Mouse (Mus musculus): ENCODE data around the gene Necap1.
A peak's percentile ranks its signal among the peaks of the same experiment; 100 is the strongest.

Necap1 gene

GRCm38 (mm10) chr6:122873871-122874719 is at the start of gene Necap1:
Necap1 (plus strand) TSS chr6:122874474.
- peak; percentile 93 to 97 for DNase-seq (ENCODE audit: low spot score in 2 of 2)

GRCm38 (mm10) chr6:122825166-122825565 is 49.1 kb upstream of the Necap1 start:
- DNase-seq (ENCODE audit: low spot score in 2 of 2), result no peak

- DNase-seq (ENCODE audit: low spot score in 2 of 2), result peak; percentile 79 to 86
Measured at GRCm38 (mm10) chr6:122825923-122826742, 48.1 kb upstream of the Necap1 start.

GRCm38 (mm10) chr6:122828086-122828485 is 46.2 kb upstream of the Necap1 start:
- no peak for DNase-seq (ENCODE audit: low spot score in 2 of 2)

- DNase-seq (ENCODE audit: low spot score in 2 of 2), result no peak
Measured at GRCm38 (mm10) chr6:122832880-122833279, 41.4 kb upstream of the Necap1 start.

- DNase-seq (ENCODE audit: low spot score in 2 of 2), result peak in 1 of 2 experiments; percentile 46
Measured at GRCm38 (mm10) chr6:122834365-122834764, 39.9 kb upstream of the Necap1 start.

GRCm38 (mm10) chr6:122836974-122837373 is 37.3 kb upstream of the Necap1 start:
- no peak for DNase-seq (ENCODE audit: low spot score in 2 of 2)

- no peak for DNase-seq (ENCODE audit: low spot score in 2 of 2)
Measured at GRCm38 (mm10) chr6:122837539-122837938, 36.7 kb upstream of the Necap1 start.

GRCm38 (mm10) chr6:122843759-122844158 is 30.5 kb upstream of the Necap1 start:
- no peak for DNase-seq (ENCODE audit: low spot score in 2 of 2)

- peak in 1 of 2 experiments; percentile 17 for DNase-seq (ENCODE audit: low spot score in 2 of 2)
Measured at GRCm38 (mm10) chr6:122852696-122853095, 21.6 kb upstream of the Necap1 start.

GRCm38 (mm10) chr6:122854552-122854951 is 19.7 kb upstream of the Necap1 start:
- peak in 1 of 2 experiments; percentile 8 for DNase-seq (ENCODE audit: low spot score in 2 of 2)

GRCm38 (mm10) chr6:122855955-122856354 is 18.3 kb upstream of the Necap1 start, which contains the start of gene C3ar1:
C3ar1 (minus strand) TSS chr6:122856161.
- peak; percentile 14 to 46 for DNase-seq (ENCODE audit: low spot score in 2 of 2)

- DNase-seq (ENCODE audit: low spot score in 2 of 2), result no peak
Measured at GRCm38 (mm10) chr6:122862434-122862833, 11.8 kb upstream of the Necap1 start.

- peak; percentile 15 to 52 for DNase-seq (ENCODE audit: low spot score in 2 of 2)
Measured at GRCm38 (mm10) chr6:122862871-122863270, 11.4 kb upstream of the Necap1 start.

GRCm38 (mm10) chr6:122867914-122868313 is 6.4 kb upstream of the Necap1 start:
- no peak for DNase-seq (ENCODE audit: low spot score in 2 of 2)

GRCm38 (mm10) chr6:122869846-122870245 is 4.4 kb upstream of the Necap1 start:
- DNase-seq (ENCODE audit: low spot score in 2 of 2), result no peak

- DNase-seq (ENCODE audit: low spot score in 2 of 2), result peak; percentile 18 to 61
Measured at GRCm38 (mm10) chr6:122872800-122873199, 1.5 kb upstream of the Necap1 start.

GRCm38 (mm10) chr6:122874720-122875389 is 581 bp downstream of the Necap1 start:
- DNase-seq (ENCODE audit: low spot score in 2 of 2), result no peak

- DNase-seq (ENCODE audit: low spot score in 2 of 2), result no peak
Measured at GRCm38 (mm10) chr6:122879141-122879735, 5.0 kb downstream of the Necap1 start.

GRCm38 (mm10) chr6:122879781-122880505 is 5.7 kb downstream of the Necap1 start:
- DNase-seq (ENCODE audit: low spot score in 2 of 2), result no peak

- DNase-seq (ENCODE audit: low spot score in 2 of 2), result no peak
Measured at GRCm38 (mm10) chr6:122881287-122881686, 7.0 kb downstream of the Necap1 start.

Data from heart, adult 9 months (tissue).